Mouse (Mus musculus): Measurements from ENCODE around the gene Izumo4.

Gene Izumo4

GRCm38 (mm10) chr10:80687850-80688249 is 14.1 kb upstream of the Izumo4 start:
- DNase-seq (ENCODE audit: low spot score in 2 of 2) = peak; percentile 49 to 73

- DNase-seq (ENCODE audit: low spot score in 2 of 2) = peak in 1 of 2 experiments; percentile 57
Observed at GRCm38 (mm10) chr10:80692249-80693165, 9.5 kb upstream of the Izumo4 start.

GRCm38 (mm10) chr10:80693401-80694045 is 8.5 kb upstream of the Izumo4 start:
- peak; percentile 73 to 85 for DNase-seq (ENCODE audit: low spot score in 2 of 2)

GRCm38 (mm10) chr10:80694159-80694938 is 7.6 kb upstream of the Izumo4 start:
- no peak for DNase-seq (ENCODE audit: low spot score in 2 of 2)

- DNase-seq (ENCODE audit: low spot score in 2 of 2) = peak; percentile 90 to 91
Observed at GRCm38 (mm10) chr10:80695186-80695585, 6.8 kb upstream of the Izumo4 start.

- peak; percentile 53 to 61 for DNase-seq (ENCODE audit: low spot score in 2 of 2)
Observed at GRCm38 (mm10) chr10:80695801-80696501, 6.0 kb upstream of the Izumo4 start.

- peak in 1 of 2 experiments; percentile 45 for DNase-seq (ENCODE audit: low spot score in 2 of 2)
Observed at GRCm38 (mm10) chr10:80696502-80697392, 5.2 kb upstream of the Izumo4 start.

- DNase-seq (ENCODE audit: low spot score in 2 of 2) = no peak
Observed at GRCm38 (mm10) chr10:80697393-80697787, 4.6 kb upstream of the Izumo4 start.

- no peak for DNase-seq (ENCODE audit: low spot score in 2 of 2)
Observed at GRCm38 (mm10) chr10:80697812-80698211, 4.2 kb upstream of the Izumo4 start.

GRCm38 (mm10) chr10:80698605-80699004 is 3.4 kb upstream of the Izumo4 start:
- DNase-seq (ENCODE audit: low spot score in 2 of 2) = no peak

- DNase-seq (ENCODE audit: low spot score in 2 of 2) = no peak
Observed at GRCm38 (mm10) chr10:80700038-80700504, 1.9 kb upstream of the Izumo4 start.

- DNase-seq (ENCODE audit: low spot score in 2 of 2) = peak; percentile 73 to 75
Observed at GRCm38 (mm10) chr10:80700732-80701131, 1.3 kb upstream of the Izumo4 start.

- peak; percentile 94 to 95 for DNase-seq (ENCODE audit: low spot score in 2 of 2)
Observed at GRCm38 (mm10) chr10:80702536-80703390, 779 bp downstream of the Izumo4 start.

- DNase-seq (ENCODE audit: low spot score in 2 of 2) = no peak
Observed at GRCm38 (mm10) chr10:80703643-80704042, 1.7 kb downstream of the Izumo4 start.

- DNase-seq (ENCODE audit: low spot score in 2 of 2) = no peak
Observed at GRCm38 (mm10) chr10:80704418-80704817, 2.4 kb downstream of the Izumo4 start.

- DNase-seq (ENCODE audit: low spot score in 2 of 2) = no peak
Observed at GRCm38 (mm10) chr10:80705033-80705432, 3.0 kb downstream of the Izumo4 start.

- no peak for DNase-seq (ENCODE audit: low spot score in 2 of 2)
Observed at GRCm38 (mm10) chr10:80705479-80705878, 3.5 kb downstream of the Izumo4 start.

GRCm38 (mm10) chr10:80710834-80711233 is 8.8 kb downstream of the Izumo4 start:
- DNase-seq (ENCODE audit: low spot score in 2 of 2) = no peak

GRCm38 (mm10) chr10:80717281-80717680 is 15.3 kb downstream of the Izumo4 start:
- no peak for DNase-seq (ENCODE audit: low spot score in 2 of 2)

All from natural killer cell, adult 2 months (primary cell).